Mouse (Mus musculus) kidney, adult 2 months (tissue): ENCODE measurements at regions not wholly inside any gene's neighbourhood (a gene's known extent, or its start where the extent isn't known, plus 50 kb on each side); places are given as distances from the start of the nearest gene placed in this dataset.

Experiments
- DNase-seq: peaks from one replicate; pipeline ENCODE4 v3.0.0; 2021
- H3K27ac ChIP-seq: fragments of 200-500 bp; 2 replicates; pipeline ENCODE4 v1.5.1; 2012; ENCODE audit warnings: low read depth, low read length, control low read depth, inconsistent platforms; ENCODE audit not compliant: insufficient read depth
- H3K27me3 ChIP-seq: fragments of 200-500 bp; replicated peaks from 2 replicates; pipeline ENCODE4 v1.6.1; 2012; ENCODE audit warnings: mild to moderate bottlenecking, moderate library complexity, low read length, inconsistent platforms; ENCODE audit not compliant: control insufficient read depth, insufficient read depth
- H3K36me3 ChIP-seq: fragments of 200-500 bp; 2 replicates; pipeline ENCODE4 v1.6.1; 2012; ENCODE audit warnings: mild to moderate bottlenecking, moderate library complexity, low read length, inconsistent platforms; ENCODE audit not compliant: control insufficient read depth, insufficient read depth
- H3K4me1 ChIP-seq: fragments of 200-500 bp; 2 replicates; pipeline ENCODE4 v1.6.1; 2011; ENCODE audit warnings: low read length; ENCODE audit not compliant: control insufficient read depth, insufficient read depth
- H3K4me3 ChIP-seq: fragments of 200-500 bp; 2 replicates; pipeline ENCODE4 v1.5.1; 2011; ENCODE audit warnings: mild to moderate bottlenecking, low read depth, low read length, control low read depth; ENCODE audit not compliant: insufficient read depth
- CTCF ChIP-seq: fragments of 200-500 bp; conservative IDR thresholded peaks from 2 replicates; pipeline ENCODE4 v1.5.1; 2011; ENCODE audit warnings: low read depth, mild to moderate bottlenecking, control low read depth, low read length, moderate library complexity, mixed read lengths; ENCODE audit not compliant: insufficient read depth, insufficient read length
- POLR2A ChIP-seq: fragments of 200-500 bp; IDR thresholded peaks from one replicate; pipeline ENCODE4 v1.6.1; 2011; ENCODE audit warnings: low read depth, low read length, control low read depth
- WGBS: fragments of 180-500 bp; shearing (Covaris S2); methylation state at CpG from one replicate; pipeline ENCODE4 v1.1.7; 2018; 5-methylcytosine and 5-hydroxymethylcytosine counted together

GRCm38 (mm10) chr2:113900496-113900895 lies 52.0 kb upstream of the Arhgap11a start:
- TF ChIP-seq POLR2A (no peak), CTCF (no peak)
- Histone ChIP-seq H3K4me1 (no peaks in the 10 kb centered on the region), H3K27ac (no peak overlapping the region), H3K27me3 (no peaks in the 10 kb centered on the region), H3K4me3 (no peak overlapping the region), H3K36me3 (no peaks in the 10 kb centered on the region)
- 55% methylated on average over 5 of the region's 5 CpGs for WGBS
- DNase-seq, result no peak

- Histone ChIP-seq H3K4me1 (no peaks in the 10 kb centered on the region), H3K27ac (no peak overlapping the region), H3K4me3 (no peak overlapping the region), H3K27me3 (no peaks in the 10 kb centered on the region), H3K36me3 (no peaks in the 10 kb centered on the region)
- TF ChIP-seq POLR2A (no peak), CTCF (no peak)
- 73% methylated on average over 6 of the region's 6 CpGs for WGBS
- no peak for DNase-seq
Observed at GRCm38 (mm10) chr2:113898747-113899146, 50.3 kb upstream of the Arhgap11a start.
